Mouse (Mus musculus): Measurements from ENCODE around the gene Tctex1d1. TPM values are rescaled to one million over a fixed set of nuclear protein-coding genes. Genes with fewer than 3 reads are reported as not detected.

Tctex1d1 gene
- polyA plus RNA-seq, 1 experiment = 1.7 TPM

DNA sequence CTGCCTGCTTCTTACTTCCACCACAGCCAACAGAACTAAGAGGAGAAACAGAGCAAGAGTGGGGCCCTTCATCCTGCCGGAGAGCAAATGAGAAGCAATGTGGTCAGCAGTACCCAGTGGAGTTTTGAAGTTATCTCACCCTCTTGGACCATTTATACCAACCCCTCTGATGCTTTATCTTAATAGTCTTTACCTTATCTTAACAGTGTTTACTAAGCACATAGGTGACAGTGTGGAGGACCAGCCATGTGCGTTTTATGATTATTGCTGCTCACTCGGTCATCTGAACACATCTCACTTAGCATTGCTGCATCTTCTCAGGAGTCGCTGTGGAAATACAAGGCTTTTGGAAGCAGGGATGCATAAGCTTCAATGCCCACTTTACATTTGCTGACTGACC lies 48.2 kb downstream of the Tctex1d1 start, which contains the start of gene Insl5:
Gene Insl5, minus strand, starts transcription at position 222 of the 400 bp plus-strand sequence.
- TF ChIP-seq POLR2A (IDR thresholded peaks at IDR 0.05; ENCODE audit: borderline replicate concordance, extremely low read depth, insufficient read depth, insufficient read length, poor library complexity, severe bottlenecking) = no peak
- TF ChIP-seq CTCF (IDR thresholded peaks at IDR 0.05; ENCODE audit: borderline replicate concordance, extremely low read depth, insufficient read depth, insufficient read length) = no peak
- no peak for DNase-seq (ENCODE audit: low read depth)

DNA sequence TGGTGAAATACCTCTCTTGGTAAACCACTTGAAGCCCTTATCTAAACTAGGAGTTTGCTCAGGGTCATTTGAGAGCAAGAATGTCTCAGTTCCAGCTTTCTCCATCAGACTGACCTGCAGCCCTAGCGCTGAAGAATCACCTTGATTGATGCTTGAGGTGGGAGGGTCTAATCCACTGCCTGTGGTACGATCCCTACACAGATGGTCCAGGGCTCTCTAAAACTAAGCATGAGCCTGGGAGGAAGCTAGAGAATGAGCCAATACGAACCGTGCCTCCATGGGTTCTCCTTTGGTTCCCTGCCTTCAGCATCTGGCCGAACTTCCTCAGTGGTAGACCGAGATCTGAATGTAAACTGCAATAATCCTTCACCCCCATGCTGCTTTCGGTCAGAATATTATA lies 49.3 kb downstream of the Tctex1d1 start:
- DNase-seq (ENCODE audit: low read depth) = no peak
- TF ChIP-seq POLR2A (IDR thresholded peaks at IDR 0.05; ENCODE audit: borderline replicate concordance, extremely low read depth, insufficient read depth, insufficient read length, poor library complexity, severe bottlenecking) = no peak
- no peak for TF ChIP-seq CTCF (IDR thresholded peaks at IDR 0.05; ENCODE audit: borderline replicate concordance, extremely low read depth, insufficient read depth, insufficient read length)

DNA sequence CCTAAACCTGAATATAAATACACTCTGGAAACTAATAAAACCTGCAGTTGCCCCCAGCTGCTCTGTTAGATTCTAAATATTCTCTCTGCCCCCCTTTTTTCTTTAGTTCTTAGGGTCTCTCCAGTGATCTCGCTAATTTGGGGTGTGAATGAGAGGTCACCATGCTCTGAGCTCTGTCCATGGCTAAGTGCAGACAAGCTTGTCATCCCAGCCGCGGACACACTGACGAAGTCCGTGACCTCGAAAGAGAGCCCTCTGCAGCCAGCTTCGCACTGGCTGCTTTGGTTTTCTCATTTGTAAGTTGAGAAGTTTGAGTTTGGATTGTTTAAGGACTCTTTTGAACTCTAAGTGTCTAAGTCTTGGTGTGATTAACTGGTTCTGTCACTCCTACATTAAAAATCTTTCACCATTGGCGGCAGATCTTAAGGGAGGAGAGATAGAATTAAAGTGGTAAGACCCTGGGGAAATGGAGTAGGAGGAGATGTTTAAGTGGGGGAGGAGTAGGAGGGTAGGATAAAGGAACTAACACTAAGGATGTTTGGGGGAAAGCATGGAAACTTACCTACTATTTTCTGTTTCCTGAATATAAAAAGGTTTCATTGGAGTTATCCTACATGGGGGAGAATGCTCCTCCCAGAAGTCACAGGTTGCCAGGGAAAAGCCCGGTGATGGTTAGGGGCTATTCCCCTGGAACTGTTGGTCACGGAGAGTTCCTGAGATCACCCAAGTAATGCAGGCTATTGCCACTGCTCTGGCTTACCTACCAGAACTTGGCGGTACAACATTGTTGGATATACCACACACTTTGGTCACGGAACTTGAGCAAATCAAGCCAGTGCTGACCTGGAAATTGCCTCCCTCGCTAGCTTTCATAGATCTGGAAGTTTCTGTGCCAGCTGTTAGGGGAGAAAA lies 50.0 kb downstream of the Tctex1d1 start:
- no peak for DNase-seq (ENCODE audit: low read depth)

DNA sequence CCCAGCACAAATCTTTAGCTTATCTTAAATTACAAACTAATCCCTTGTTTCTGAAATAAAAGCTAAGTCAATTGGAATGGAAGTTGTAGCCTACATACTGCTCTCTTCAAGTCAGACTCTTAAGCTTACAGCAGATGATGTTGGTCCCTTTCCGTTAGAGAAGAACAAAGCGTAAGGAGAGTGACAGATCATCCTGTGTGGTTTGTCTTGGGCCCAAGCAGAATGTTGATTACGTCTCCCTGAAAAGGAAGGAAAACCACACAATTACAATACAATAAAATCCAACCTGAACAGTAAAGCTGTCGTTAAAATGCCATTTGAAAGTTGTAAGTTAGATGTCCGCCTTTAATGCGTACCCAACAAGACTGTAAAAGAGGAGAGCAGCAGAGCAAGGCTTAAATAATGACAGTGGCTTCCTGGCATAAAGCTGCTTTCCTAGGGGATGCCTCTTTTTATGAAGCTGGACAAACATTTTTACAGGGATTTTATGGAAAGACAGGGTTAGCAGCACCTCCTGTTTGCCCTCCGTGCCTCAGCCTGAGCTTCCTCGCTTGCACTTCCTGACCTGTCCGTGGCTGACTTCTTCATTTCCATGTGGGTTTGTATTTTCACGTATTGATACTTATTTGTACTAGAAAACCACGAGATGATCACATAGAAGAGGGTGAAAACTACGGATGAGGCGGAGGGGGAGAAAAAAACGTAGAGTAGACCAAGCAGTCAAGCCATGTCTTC lies 60.9 kb downstream of the Tctex1d1 start:
- no peak for DNase-seq (ENCODE audit: low read depth)
- TF ChIP-seq CTCF (IDR thresholded peaks at IDR 0.05; ENCODE audit: borderline replicate concordance, extremely low read depth, insufficient read depth, insufficient read length) = no peak
- TF ChIP-seq POLR2A (IDR thresholded peaks at IDR 0.05; ENCODE audit: borderline replicate concordance, extremely low read depth, insufficient read depth, insufficient read length, poor library complexity, severe bottlenecking) = no peak

More for the DNA sequence above, 50.0 kb downstream of the Tctex1d1 start:
- TF ChIP-seq POLR2A (IDR thresholded peaks at IDR 0.05; ENCODE audit: borderline replicate concordance, extremely low read depth, insufficient read depth, insufficient read length, poor library complexity, severe bottlenecking) (no peak), CTCF (IDR thresholded peaks at IDR 0.05; ENCODE audit: borderline replicate concordance, extremely low read depth, insufficient read depth, insufficient read length) (no peak)

DNA sequence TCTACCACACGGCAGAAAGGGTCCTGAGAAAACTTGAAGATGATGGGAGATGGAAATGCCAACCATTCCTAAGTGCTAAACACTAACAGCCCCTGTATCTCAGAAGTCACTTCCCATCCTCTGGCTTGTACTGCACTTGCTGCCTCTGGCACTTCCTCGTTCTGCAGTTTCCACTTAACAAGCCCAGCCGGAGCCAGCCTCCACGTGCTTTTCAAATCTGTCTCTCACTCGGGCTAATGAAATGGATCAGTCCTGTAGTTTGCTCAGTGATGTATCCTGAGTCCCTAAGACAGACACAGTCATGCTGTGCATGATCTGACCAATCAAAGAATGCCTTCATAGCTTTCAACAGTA lies 61.4 kb downstream of the Tctex1d1 start:
- TF ChIP-seq CTCF (IDR thresholded peaks at IDR 0.05; ENCODE audit: borderline replicate concordance, extremely low read depth, insufficient read depth, insufficient read length) = no peak
- TF ChIP-seq POLR2A (IDR thresholded peaks at IDR 0.05; ENCODE audit: borderline replicate concordance, extremely low read depth, insufficient read depth, insufficient read length, poor library complexity, severe bottlenecking) = no peak
- no peak for DNase-seq (ENCODE audit: low read depth)

DNA sequence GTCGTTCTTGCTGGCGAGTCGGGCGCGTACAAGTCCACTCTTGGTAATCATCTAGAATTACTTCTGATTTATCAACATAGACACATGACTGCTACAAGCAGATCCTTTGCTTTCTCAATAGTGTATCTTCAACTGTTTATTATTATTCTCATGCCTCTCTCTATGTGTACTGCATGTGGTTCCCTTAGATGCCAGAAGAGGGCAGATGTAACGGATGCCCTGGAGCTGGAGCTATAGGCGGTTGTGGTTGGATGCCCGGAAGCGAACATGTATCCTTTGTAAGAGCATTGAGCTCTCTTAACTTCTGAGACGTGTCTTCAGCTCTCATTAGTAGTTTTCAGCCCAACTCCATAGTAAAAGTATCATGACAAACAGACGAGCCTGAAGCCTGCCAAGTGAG lies 64.6 kb downstream of the Tctex1d1 start:
- no peak for DNase-seq (ENCODE audit: low read depth)
- TF ChIP-seq CTCF (IDR thresholded peaks at IDR 0.05; ENCODE audit: borderline replicate concordance, extremely low read depth, insufficient read depth, insufficient read length) (no peak), POLR2A (IDR thresholded peaks at IDR 0.05; ENCODE audit: borderline replicate concordance, extremely low read depth, insufficient read depth, insufficient read length, poor library complexity, severe bottlenecking) (no peak)

DNA sequence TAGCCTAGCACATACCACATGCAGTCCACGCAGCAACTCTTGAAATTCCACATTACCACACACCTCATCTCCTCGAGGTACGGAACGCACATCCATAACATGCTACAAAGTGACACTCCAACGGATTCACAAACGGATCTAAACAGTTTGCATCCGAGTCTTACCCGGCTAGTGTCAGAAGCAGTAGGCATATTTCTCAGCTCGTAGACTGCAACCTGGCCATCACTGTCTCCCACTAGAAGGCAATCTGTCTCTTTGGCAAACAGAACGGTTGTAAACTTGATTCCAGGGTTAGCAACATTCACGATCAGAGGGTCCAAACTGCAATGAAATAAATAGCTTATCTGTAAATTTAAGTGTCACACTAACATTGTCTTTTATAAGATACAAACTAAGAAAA lies 69.6 kb downstream of the Tctex1d1 start:
- TF ChIP-seq CTCF (IDR thresholded peaks at IDR 0.05; ENCODE audit: borderline replicate concordance, extremely low read depth, insufficient read depth, insufficient read length) (no peak), POLR2A (IDR thresholded peaks at IDR 0.05; ENCODE audit: borderline replicate concordance, extremely low read depth, insufficient read depth, insufficient read length, poor library complexity, severe bottlenecking) (no peak)
- peak; percentile 2 for DNase-seq (ENCODE audit: low read depth)

Other genes with a start within 250 kb of the Tctex1d1 start
- gene Sgip1, start 237.3 kb upstream of the Tctex1d1 start, polyA plus RNA-seq (2012; rRNA removed) = 22.6 and 44.3 TPM in 2 replicates
- 2.7 and 3.4 TPM in 2 replicates for gene Insl5, start 48.2 kb downstream of the Tctex1d1 start, polyA plus RNA-seq (2012; rRNA removed)
- 30.2 and 31.9 TPM in 2 replicates for gene Mier1, start 135.8 kb downstream of the Tctex1d1 start, polyA plus RNA-seq (2012; rRNA removed)
- 8.5 and 10.1 TPM in 2 replicates for gene Wdr78, start 135.9 kb downstream of the Tctex1d1 start, polyA plus RNA-seq (2012; rRNA removed)
- 6.4 and 8.4 TPM in 2 replicates for gene Slc35d1, start 236.6 kb downstream of the Tctex1d1 start, polyA plus RNA-seq (2012; rRNA removed)